Mouse (Mus musculus) C3H10T1/2 (cell line): ENCODE results near the gene Myod1. TPM values are rescaled to one million over a fixed set of nuclear protein-coding genes. Genes with fewer than 3 reads are reported as not detected.

Source experiments
- polyA plus RNA-seq, 2 experiments: library from polyadenylated mRNA; unstranded; fragments of >200 nt; fragmentation: generic; extraction: Trizol; gene quantifications; one replicate each; pipeline ENCODE4 v1.2.1; 2012; ENCODE audit warnings: missing spikeins in 2 of 2

The Myod1 gene
- polyA plus RNA-seq: not detected

DNA sequence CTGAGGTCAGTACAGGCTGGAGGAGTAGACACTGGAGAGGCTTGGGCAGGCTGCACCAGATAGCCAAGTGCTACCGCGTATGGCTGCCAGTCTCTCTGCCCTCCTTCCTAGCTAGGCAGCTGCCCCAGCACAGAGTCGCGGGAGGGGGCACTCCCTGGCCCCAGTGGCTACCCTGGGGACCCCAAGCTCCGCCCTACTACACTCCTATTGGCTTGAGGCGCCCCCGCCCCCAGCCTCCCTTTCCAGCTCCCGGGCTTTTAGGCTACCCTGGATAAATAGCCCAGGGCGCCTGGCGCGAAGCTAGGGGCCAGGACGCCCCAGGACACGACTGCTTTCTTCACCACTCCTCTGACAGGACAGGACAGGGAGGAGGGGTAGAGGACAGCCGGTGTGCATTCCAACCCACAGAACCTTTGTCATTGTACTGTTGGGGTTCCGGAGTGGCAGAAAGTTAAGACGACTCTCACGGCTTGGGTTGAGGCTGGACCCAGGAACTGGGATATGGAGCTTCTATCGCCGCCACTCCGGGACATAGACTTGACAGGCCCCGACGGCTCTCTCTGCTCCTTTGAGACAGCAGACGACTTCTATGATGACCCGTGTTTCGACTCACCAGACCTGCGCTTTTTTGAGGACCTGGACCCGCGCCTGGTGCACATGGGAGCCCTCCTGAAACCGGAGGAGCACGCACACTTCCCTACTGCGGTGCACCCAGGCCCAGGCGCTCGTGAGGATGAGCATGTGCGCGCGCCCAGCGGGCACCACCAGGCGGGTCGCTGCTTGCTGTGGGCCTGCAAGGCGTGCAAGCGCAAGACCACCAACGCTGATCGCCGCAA is at the start of gene Myod1:
Gene Myod1 (plus strand): TSS at position 303 of the 836 bp plus-strand sequence.

DNA sequence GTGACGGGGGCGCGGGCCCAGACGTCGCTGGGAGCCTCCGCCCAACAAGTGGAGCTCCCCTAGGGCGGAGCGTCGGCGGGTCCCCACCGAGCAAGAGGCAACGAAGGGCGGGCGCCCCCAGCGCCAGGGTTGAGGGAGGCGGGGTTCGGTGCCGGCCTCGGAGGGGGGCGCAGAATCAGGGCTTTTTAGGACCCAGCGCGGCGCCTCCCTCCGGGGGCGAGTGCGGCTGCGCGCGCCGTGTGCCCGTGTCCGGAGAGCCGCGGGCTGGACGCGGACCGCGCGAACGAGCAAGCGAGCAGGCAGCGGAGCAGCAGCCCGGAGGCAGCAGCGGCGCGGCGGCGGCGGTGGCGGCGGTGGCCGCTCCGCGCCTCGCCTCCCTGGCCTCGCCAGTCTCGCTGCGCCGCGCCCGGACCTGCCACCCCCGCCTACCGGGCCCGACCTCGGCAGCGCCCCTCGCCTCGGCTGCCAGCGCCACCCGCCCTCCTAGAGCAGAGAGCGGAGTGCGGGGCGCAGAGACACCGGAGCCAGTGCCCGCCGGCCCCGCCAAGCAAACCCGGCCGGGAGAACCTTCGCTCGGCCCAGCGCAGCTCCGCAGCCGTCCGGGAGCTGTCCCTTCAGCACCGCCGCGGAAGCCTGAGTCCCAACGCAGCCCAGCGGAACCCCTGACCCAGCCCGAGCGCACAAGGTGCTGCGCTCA is 20.1 kb downstream of the Myod1 start, which contains the start of gene Kcnc1:
Gene Kcnc1 (plus strand): TSS at position 267 of the 697 bp plus-strand sequence.

Other genes with a start within 250 kb of the Myod1 start
- under 1 TPM in 1 of 2 experiments, not detected in 1; 0.13 TPM for gene Abcc8, start 196.4 kb upstream of the Myod1 start, polyA plus RNA-seq
- gene Ush1c, start 138.0 kb upstream of the Myod1 start, polyA plus RNA-seq: not detected
- gene Otog, start 135.5 kb upstream of the Myod1 start, polyA plus RNA-seq: under 1 TPM; under 0.01 to 0.04 TPM
- not detected for gene Kcnc1, start 20.0 kb downstream of the Myod1 start, polyA plus RNA-seq